In genomic region chr5:103587219-103587618, GRCm38 (mm10) we compare ENCODE assay signal across 11 mouse cellular contexts. TPM values are rescaled to one million over a fixed set of nuclear protein-coding genes. Genes with fewer than 3 reads are reported as not detected.
DNase-seq lines count a peak whose midpoint lies in the region; ATAC-seq and TF ChIP-seq lines count a peak whose summit lies in the region.
"Had no signal": no experiment of that assay in that cellular context is flagged by ENCODE, and none has a peak within 500 bp of the region (broad histone marks: within the 10 kb centered on the region; RNA-seq: fewer than 3 reads in every experiment).

No protein-coding gene starts in this region.

- peaks cover 4% of the 10 kb centered on the region; the same call in 1 of the 2 replicates for H3K4me1 ChIP-seq in liver, adult 2 months (ENCODE audit: control insufficient read depth, insufficient read depth, low read length)
- no peaks in the 10 kb centered on the region for H3K4me1 ChIP-seq in kidney, embryonic 14.5 days (ENCODE audit: control insufficient read depth, insufficient read depth, low read length)
- H3K4me1 ChIP-seq: forebrain, embryonic 10.5 days; limb, embryonic 12.5 days had no signal

- H3K79me2 ChIP-seq in liver, adult 2 months (ENCODE audit: control insufficient read depth, insufficient read depth, low read length) = no peaks in the 10 kb centered on the region

- no peak for ATAC-seq in CD4-positive, CD25-positive, alpha-beta regulatory T cell, adult 4 months
- ATAC-seq in kidney, embryonic 14.5 days (ENCODE audit: low FRiP score, low TSS enrichment) = no peak
- ATAC-seq: inflammation-experienced regulatory T-cells, adult 6 months had no signal

- no peaks in the 10 kb centered on the region for H3K36me3 ChIP-seq in liver, adult 2 months (ENCODE audit: control insufficient read depth, insufficient read depth, low read length)
- peaks cover 32% of the 10 kb centered on the region; the same call in 1 of the 2 replicates for H3K36me3 ChIP-seq in kidney, embryonic 14.5 days (ENCODE audit: control insufficient read depth, insufficient read depth, low read length)

- H3K27ac ChIP-seq in liver, adult 2 months (replicated peaks; ENCODE audit: insufficient read depth, low read depth, low read length) = no peak overlapping the region
- no peak overlapping the region for H3K27ac ChIP-seq in kidney, embryonic 14.5 days (ENCODE audit: low read depth, low read length)
- H3K27ac ChIP-seq: forebrain, embryonic 10.5 days; limb, embryonic 12.5 days had no signal

- peak; percentile 39 for TF ChIP-seq CTCF in liver, adult 2 months (IDR thresholded peaks at IDR 0.05; ENCODE audit: low read depth, low read length)

- H3K27me3 ChIP-seq in liver, adult 2 months (ENCODE audit: control insufficient read depth, insufficient read depth, low read length) = no peaks in the 10 kb centered on the region
- no peaks in the 10 kb centered on the region for H3K27me3 ChIP-seq in kidney, embryonic 14.5 days (ENCODE audit: control insufficient read depth, insufficient read depth, low read length)
- H3K27me3 ChIP-seq: limb, embryonic 12.5 days had no signal

- H3K4me2 ChIP-seq in kidney, embryonic 14.5 days (replicated peaks; ENCODE audit: low read depth, low read length) = no peak overlapping the region
- H3K4me2 ChIP-seq: limb, embryonic 12.5 days had no signal

- H3K9me3 ChIP-seq in kidney, embryonic 14.5 days (ENCODE audit: control insufficient read depth, low read length) = no peaks in the 10 kb centered on the region
- H3K9me3 ChIP-seq: forebrain, embryonic 10.5 days; limb, embryonic 12.5 days had no signal

- no peak overlapping the region for H3K9ac ChIP-seq in liver, adult 2 months (ENCODE audit: low read depth, low read length)
- H3K9ac ChIP-seq in kidney, embryonic 14.5 days (ENCODE audit: low read depth, low read length) = no peak overlapping the region
- H3K9ac ChIP-seq: limb, embryonic 12.5 days had no signal

- WGBS in liver, adult 2 months = 86% methylated on average over 7 of the region's 7 CpGs
- 77% methylated on average over 7 of the region's 7 CpGs for WGBS in kidney, embryonic 14.5 days

- no peak overlapping the region for H3K4me3 ChIP-seq in liver, adult 2 months (ENCODE audit: insufficient read depth, low read depth, low read length)
- H3K4me3 ChIP-seq in kidney, embryonic 14.5 days (ENCODE audit: low read length) = no peak overlapping the region
- H3K4me3 ChIP-seq: forebrain, embryonic 10.5 days; limb, embryonic 12.5 days had no signal

- peak; percentile 30 for DNase-seq in CD4-positive, CD25-positive, alpha-beta regulatory T cell, adult 2 months (ENCODE audit: low read depth, low spot score)
- no peak for DNase-seq in liver, adult 2 months (ENCODE audit: extremely low read depth, low read depth, low spot score)
- no peak for DNase-seq in liver
- peak; percentile 45 for DNase-seq in adrenal gland, adult 2 months
- DNase-seq in induced T-regulatory cell, adult 2 months (ENCODE audit: low read depth) = peak; percentile 33
- no peak for DNase-seq in kidney, adult 18-20 months

- TF ChIP-seq POLR2A in liver, adult 2 months (IDR thresholded peaks at IDR 0.05; ENCODE audit: extremely low read depth, insufficient read depth, low read length) = no peak

RNA-seq across cellular contexts. Expression of gene Slc10a6, which starts 42.0 kb away (rescaled TPM):
- polyA plus RNA-seq in CD4-positive, CD25-positive, alpha-beta regulatory T cell, adult 4 months (2017; shearing (Covaris generic)) = not detected
- total RNA-seq in liver, adult 2 months (2014; rRNA removed) = 0.34 and 0.37 TPM in 2 replicates
- 0.06 TPM in 1 of 2 replicates, not detected in the other for polyA plus RNA-seq in liver, adult 2 months (2012; rRNA removed)
- total RNA-seq in adrenal gland, adult 2 months (2021) = 1 to 10 TPM; 1.3 to 1.8 TPM
- polyA plus RNA-seq in adrenal gland, adult 2 months (2012; rRNA removed) = 0.83 and 1.1 TPM in 2 replicates
- 0.20 TPM in 1 of 2 replicates, not detected in the other for polyA plus RNA-seq in kidney, embryonic 14.5 days (2014; fragmentation: Nextera tagmentation; extraction: Ambion mirVana)
- polyA plus RNA-seq: forebrain, embryonic 10.5 days had no signal

Comparison
In these comparisons a context has a peak if more than half of its experiments do, and no peak if none do; other contexts are left out.
1. DNase-seq: peak in CD4-positive, CD25-positive, alpha-beta regulatory T cell, adult 2 months (single experiment), adrenal gland, adult 2 months (single experiment) and induced T-regulatory cell, adult 2 months (single experiment); none in liver, adult 2 months (single experiment), liver (single experiment) and kidney, adult 18-20 months (single experiment).